Mouse (Mus musculus) liver, embryonic 14.5 days (tissue): ENCODE results near the gene Phkg2. TPM values are rescaled to one million over a fixed set of nuclear protein-coding genes. Genes with fewer than 3 reads are reported as not detected.
A peak's percentile ranks its signal among the peaks of the same experiment; 100 is the strongest.

Experiments
- ATAC-seq: fragments of 200-750 bp; cut with Nextera tagmentation; 2 replicates; pipeline ENCODE4 v1.8.0; 2017; ENCODE audit warnings: moderate number of reproducible peaks, mild to moderate bottlenecking, moderate library complexity; ENCODE audit not compliant: insufficient read depth
- DNase-seq, 3 experiments: peaks; one replicate each; pipeline ENCODE4 v3.0.0-alpha.2; 2012 to 2013; ENCODE audit warnings: low read depth in 3 of 3, low spot score in 3 of 3
- H3K27ac ChIP-seq: fragments of 300-500 bp; sonication (generic); 2 replicates; pipeline ENCODE4 v1.5.1; 2014; ENCODE audit warnings: moderate library complexity, mild to moderate bottlenecking, control low read depth, inconsistent platforms
- H3K27me3 ChIP-seq: fragments of 300-500 bp; sonication (generic); 2 replicates; pipeline ENCODE4 v1.6.1; 2014; ENCODE audit warnings: mild to moderate bottlenecking, low read length, moderate library complexity; ENCODE audit not compliant: control insufficient read depth, insufficient read depth
- H3K36me3 ChIP-seq: fragments of 300-500 bp; sonication (generic); replicated peaks from 2 replicates; pipeline ENCODE4 v1.6.1; 2014; ENCODE audit warnings: low read depth; ENCODE audit not compliant: control insufficient read depth, insufficient read depth
- H3K4me1 ChIP-seq, 2 experiments: fragments of 200-500 bp in 1 of 2; fragments of 300-500 bp in 1 of 2; sonication (generic) in 1 of 2; replicated peaks; 2 replicates each; pipeline ENCODE4 v1.6.1; 2012 to 2014; ENCODE audit warnings: antibody characterized with exemption in 1 of 2, inconsistent platforms in 1 of 2, low read length in 1 of 2; ENCODE audit not compliant: control insufficient read depth in 2 of 2, insufficient read depth in 2 of 2
- H3K4me2 ChIP-seq: fragments of 300-500 bp; sonication (generic); 2 replicates; pipeline ENCODE4 v1.6.1; 2014; ENCODE audit warnings: low read depth, mild to moderate bottlenecking, control low read depth, moderate library complexity
- H3K4me3 ChIP-seq, 2 experiments: fragments of 200-500 bp in 1 of 2; fragments of 300-500 bp in 1 of 2; sonication (generic) in 1 of 2; 2 replicates each; pipeline ENCODE4 v1.5.1; 2012 to 2014; ENCODE audit warnings: low read depth in 2 of 2, low read length in 2 of 2, mild to moderate bottlenecking in 2 of 2, control low read depth in 1 of 2, inconsistent platforms in 1 of 2, moderate library complexity in 1 of 2; ENCODE audit not compliant: insufficient read depth in 1 of 2
- H3K9ac ChIP-seq: fragments of 300-500 bp; sonication (generic); replicated peaks from 2 replicates; pipeline ENCODE4 v1.6.1; 2014; ENCODE audit warnings: mild to moderate bottlenecking, control low read depth, moderate library complexity
- H3K9me3 ChIP-seq: fragments of 300-500 bp; sonication (generic); 2 replicates; pipeline ENCODE4 v1.6.1; 2016; ENCODE audit warnings: low read length, mixed read lengths; ENCODE audit not compliant: control insufficient read depth
- CTCF ChIP-seq: IDR thresholded peaks from 2 replicates; pipeline ENCODE4 v1.5.1; 2016; ENCODE audit warnings: antibody characterized with exemption, low read depth, control low read depth
- EP300 ChIP-seq: IDR thresholded peaks from 2 replicates; pipeline ENCODE4 v1.6.1; 2016; ENCODE audit warnings: antibody characterized with exemption, low read depth
- WGBS: fragments of 180-500 bp; shearing (Covaris S2); extraction: QIAGEN DNeasy Blood & Tissue Kit; methylation state at CpG from one replicate; pipeline ENCODE4 v1.1.7; 2014; ENCODE audit not compliant: insufficient replicate concordance; 5-methylcytosine and 5-hydroxymethylcytosine counted together
- polyA plus RNA-seq, 2 experiments: library from polyadenylated mRNA; depleted of rRNA in 1 of 2; stranded (reverse) in 1 of 2; unstranded in 1 of 2; fragments of >200 nt; fragmentation: Nextera tagmentation in 1 of 2; extraction: Ambion mirVana in 1 of 2; gene quantifications; 2 replicates each; pipeline versions ENCODE4 v1.2.1 to v1.2.3; 2012 to 2014

Phkg2 gene
- polyA plus RNA-seq, 2 experiments, result 18.5 to 27.3 TPM

DNA sequence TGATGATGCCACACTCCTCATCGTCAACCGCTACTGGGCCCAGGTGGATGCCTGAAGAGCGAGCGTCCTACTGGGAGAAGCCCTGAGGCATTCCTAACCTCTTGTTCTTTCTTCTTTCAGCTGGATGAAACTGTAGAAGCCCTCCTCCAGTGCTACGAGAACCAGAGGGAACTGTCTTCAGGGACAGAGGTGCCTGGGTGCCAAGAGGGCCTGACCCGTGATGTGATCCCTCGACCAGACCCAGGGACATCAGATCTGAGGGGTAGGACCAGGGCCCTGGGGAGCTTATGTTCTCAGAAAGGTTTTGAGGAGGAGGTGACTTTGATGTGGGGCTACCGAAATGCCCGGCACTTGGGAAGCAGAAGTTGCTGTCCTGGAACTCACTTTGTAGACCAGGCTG is 16.5 kb downstream of the Phkg2 start:
- 87% methylated on average over 9 of the region's 9 CpGs for WGBS
- Histone ChIP-seq H3K36me3 (peaks cover 44% of the 10 kb centered on the region), H3K9ac (peak overlapping the region; percentile 79; the same call in 1 of the 2 replicates), H3K9me3 (no peaks in the 10 kb centered on the region), H3K4me3 (peak overlapping the region; percentile 76 to 94), H3K27me3 (no peaks in the 10 kb centered on the region), H3K27ac (no peak overlapping the region), H3K4me1 (peaks cover 24 to 28% of the 10 kb centered on the region in 2 experiments), H3K4me2 (peak overlapping the region; percentile 77)
- DNase-seq (no peak), ATAC-seq (no peak)
- TF ChIP-seq EP300 (no peak), CTCF (no peak)

DNA sequence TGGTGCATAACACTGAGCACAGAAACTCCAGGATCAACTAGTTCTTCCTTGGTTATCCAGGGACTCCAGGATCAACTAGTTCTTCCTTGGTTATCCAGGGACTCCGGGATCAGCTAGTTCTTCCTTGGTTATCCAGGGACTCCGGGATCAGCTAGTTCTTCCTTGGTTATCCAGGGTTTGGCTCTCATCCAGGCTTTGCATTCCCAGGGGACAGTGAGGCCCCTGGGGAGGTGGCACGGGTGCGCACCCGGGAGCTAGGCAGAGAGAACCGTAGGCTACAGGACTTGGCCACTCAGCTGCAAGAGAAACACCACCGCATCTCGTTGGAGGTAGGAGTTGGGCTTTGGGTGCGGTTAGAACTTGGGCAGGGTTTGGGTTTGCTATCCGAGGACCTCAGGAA is 18.0 kb downstream of the Phkg2 start:
- Histone ChIP-seq H3K9me3 (no peaks in the 10 kb centered on the region), H3K4me1 (peaks cover 21% of the 10 kb centered on the region in 2 experiments), H3K27me3 (no peaks in the 10 kb centered on the region), H3K4me2 (no peak overlapping the region), H3K9ac (no peak overlapping the region), H3K36me3 (peaks cover 59% of the 10 kb centered on the region), H3K4me3 (no peak overlapping the region), H3K27ac (no peak overlapping the region)
- 90% methylated on average over 10 of the region's 10 CpGs for WGBS
- DNase-seq (no peak), ATAC-seq (no peak)
- no peak for TF ChIP-seq EP300
- no peak for TF ChIP-seq CTCF

DNA sequence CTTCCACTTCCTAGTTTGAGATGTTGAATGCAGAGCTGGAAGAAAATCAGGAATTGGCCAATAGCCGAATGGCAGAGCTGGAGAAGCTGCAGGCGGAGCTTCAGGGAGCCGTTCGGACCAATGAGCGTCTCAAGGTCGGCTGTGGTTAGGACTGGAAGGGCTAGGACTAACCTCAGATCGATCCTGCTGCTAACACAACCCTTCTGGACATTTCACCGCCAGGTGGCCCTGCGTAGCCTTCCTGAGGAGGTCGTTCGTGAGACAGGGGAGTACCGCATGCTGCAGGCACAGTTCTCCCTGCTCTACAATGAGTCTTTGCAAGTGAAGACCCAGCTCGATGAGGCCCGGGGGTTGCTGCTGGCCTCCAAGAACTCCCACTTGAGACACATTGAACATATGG is 19.4 kb downstream of the Phkg2 start:
- Histone ChIP-seq H3K4me2 (no peak overlapping the region), H3K4me1 (peaks cover 7 to 10% of the 10 kb centered on the region in 2 experiments), H3K27me3 (no peaks in the 10 kb centered on the region), H3K9ac (no peak overlapping the region), H3K4me3 (no peak overlapping the region), H3K36me3 (peaks cover 74% of the 10 kb centered on the region), H3K9me3 (no peaks in the 10 kb centered on the region), H3K27ac (no peak overlapping the region)
- WGBS, result 88% methylated on average over 14 of the region's 14 CpGs
- DNase-seq (no peak), ATAC-seq (no peak)
- no peak for TF ChIP-seq CTCF
- no peak for TF ChIP-seq EP300

DNA sequence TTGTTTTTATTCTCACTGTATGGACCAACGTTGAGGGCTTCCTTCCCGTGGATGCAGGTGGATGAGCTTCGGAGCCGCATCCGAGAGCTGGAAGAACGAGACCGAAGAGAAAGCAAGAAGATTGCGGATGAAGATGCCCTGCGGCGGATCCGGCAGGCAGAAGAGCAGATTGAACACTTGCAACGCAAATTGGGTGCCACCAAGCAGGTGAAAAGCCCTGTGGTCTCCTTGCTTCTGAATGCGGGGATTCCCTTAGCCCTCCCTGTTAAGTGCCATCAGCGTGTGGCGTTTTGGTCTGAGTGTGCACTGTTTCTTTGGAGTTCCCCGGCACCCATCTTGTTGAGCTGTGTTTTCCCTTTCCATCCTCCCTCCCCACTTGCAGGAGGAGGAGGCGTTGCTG is 23.6 kb downstream of the Phkg2 start:
- no peak for ATAC-seq
- no peak overlapping the region for H3K9ac ChIP-seq
- no peaks in the 10 kb centered on the region for H3K27me3 ChIP-seq
- TF ChIP-seq CTCF (no peak), EP300 (no peak)
- no peaks in the 10 kb centered on the region for H3K9me3 ChIP-seq
- no peak for DNase-seq
- H3K4me1 ChIP-seq, result no peaks in the 10 kb centered on the region
- WGBS, result 91% methylated on average over 17 of the region's 17 CpGs
- H3K4me3 ChIP-seq, result no peak overlapping the region
- H3K4me2 ChIP-seq, result no peak overlapping the region
- H3K36me3 ChIP-seq, result peaks cover 82% of the 10 kb centered on the region
- no peak overlapping the region for H3K27ac ChIP-seq

DNA sequence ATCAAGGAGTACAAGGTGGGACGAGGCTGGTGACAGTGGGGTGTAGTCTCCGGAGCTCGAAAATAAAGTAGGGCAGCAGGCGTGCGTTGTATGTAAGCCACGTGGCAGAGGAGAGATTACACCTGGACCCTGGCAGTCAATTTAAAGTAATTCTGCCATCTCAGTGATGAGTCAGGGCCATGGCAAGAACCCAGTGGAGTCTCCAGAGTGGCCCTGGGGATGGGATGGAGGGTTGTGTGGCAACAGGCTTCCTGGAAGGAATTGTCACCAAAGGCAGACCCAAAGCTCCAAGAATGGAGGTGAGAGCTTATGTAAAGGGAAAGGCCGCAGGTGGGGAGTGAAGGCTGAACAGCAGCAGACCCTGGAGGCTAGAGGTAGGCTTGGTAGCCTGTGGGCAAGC is 27.5 kb downstream of the Phkg2 start:
- Histone ChIP-seq H3K27ac (no peak overlapping the region), H3K4me1 (no peaks in the 10 kb centered on the region), H3K9ac (no peak overlapping the region), H3K36me3 (peaks cover 55% of the 10 kb centered on the region), H3K27me3 (no peaks in the 10 kb centered on the region), H3K4me3 (no peak overlapping the region), H3K4me2 (no peak overlapping the region), H3K9me3 (no peaks in the 10 kb centered on the region)
- TF ChIP-seq CTCF (no peak), EP300 (no peak)
- DNase-seq (no peak), ATAC-seq (no peak)
- WGBS, result 83% methylated on average over 7 of the region's 7 CpGs
